Mouse (Mus musculus) thymus, postnatal 36 days (tissue): ENCODE data around the gene Slc9b1.
A peak's percentile ranks its signal among the peaks of the same experiment; 100 is the strongest.

Experiments
- DNase-seq, 2 experiments: peaks; one replicate each; pipeline ENCODE4 v3.0.0; 2022; ENCODE audit warnings: mixed read lengths in 2 of 2

The Slc9b1 gene

DNA sequence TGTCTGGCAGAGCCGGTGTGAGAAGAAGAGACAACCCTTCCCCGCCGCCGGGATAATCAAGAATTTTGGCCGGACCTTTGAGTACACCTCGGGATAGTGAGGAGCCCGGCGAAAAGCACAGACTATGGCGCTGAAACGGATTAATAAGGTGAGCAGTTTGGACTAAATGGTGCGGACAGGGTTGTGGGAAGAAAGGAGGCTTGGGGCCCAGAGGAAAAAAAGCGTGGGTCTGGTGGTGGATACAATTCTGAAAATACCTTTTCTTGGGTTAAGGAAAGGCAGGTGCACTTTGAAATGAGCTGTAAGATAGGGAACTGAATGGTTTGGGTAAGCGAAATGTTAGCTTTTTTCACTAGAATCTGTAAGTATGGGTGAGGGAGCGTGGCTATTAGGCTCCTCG lies 91.8 kb downstream of the Slc9b1 start:
- DNase-seq = no peak

GRCm38 (mm10) chr3:135440221-135440620 lies 92.4 kb downstream of the Slc9b1 start:
- peak; percentile 56 to 60 for DNase-seq

GRCm38 (mm10) chr3:135440621-135441020 lies 92.8 kb downstream of the Slc9b1 start:
- no peak for DNase-seq

DNA sequence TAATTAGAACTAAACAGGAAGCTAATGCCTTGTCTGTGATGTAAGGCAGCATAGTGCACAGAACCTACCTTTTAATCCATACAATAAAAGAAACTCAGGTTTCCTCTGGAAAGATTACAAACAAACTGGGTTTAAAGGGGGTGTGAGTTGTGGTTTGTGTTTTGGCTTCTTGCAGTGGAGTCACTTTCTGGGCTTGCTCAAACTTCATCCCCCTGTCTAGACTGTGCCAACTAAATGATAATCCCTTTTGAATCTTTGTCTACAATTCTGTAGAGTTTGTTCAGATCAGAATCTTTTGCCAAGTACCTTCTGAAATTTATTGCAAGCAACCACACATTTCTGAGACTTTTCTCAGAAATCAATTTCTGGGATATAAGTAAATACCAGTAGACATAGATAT lies 97.1 kb downstream of the Slc9b1 start:
- DNase-seq = no peak
